Mouse (Mus musculus) E14TG2a.4 (cell line): Measurements from ENCODE around the gene Stk10.

Experiments used
- CTCF ChIP-seq: conservative IDR thresholded peaks from 2 replicates; pipeline ENCODE4 v1.5.1; 2014; ENCODE audit warnings: low read length
- NANOG ChIP-seq: IDR thresholded peaks from 2 replicates; pipeline ENCODE4 v1.6.1; 2014; ENCODE audit warnings: borderline replicate concordance, low read length, mixed read lengths

DNA sequence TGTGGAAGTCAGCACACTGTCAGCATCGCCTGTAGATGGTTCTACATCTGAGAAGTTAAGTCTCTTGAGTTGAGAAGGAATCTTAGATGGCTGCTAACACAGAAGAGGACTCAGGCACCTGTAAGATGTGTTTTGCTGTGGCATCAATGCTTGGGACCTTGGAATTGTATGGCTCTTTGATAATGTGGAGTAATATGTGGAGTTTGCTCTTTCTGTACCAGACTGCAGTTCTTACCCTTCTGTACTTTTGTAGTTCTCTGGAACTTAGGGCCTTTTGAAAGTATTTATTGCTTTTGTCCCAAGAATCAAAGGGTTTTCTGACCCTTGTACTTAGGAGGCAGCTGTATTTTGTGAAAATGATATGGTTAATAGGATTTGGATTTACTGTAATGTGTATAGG is 118.6 kb downstream of the Stk10 start:
- TF ChIP-seq CTCF (no peak), NANOG (no peak)
